Comparison of ENCODE assay signal across 8 mouse cellular contexts in genomic region chr13:64100186-64100585, GRCm38 (mm10). TPM values are rescaled to one million over a fixed set of nuclear protein-coding genes. Genes with fewer than 3 reads are reported as not detected.
A peak's percentile ranks its signal among the peaks of the same experiment; 100 is the strongest.
DNase-seq lines count a peak whose midpoint lies in the region; ATAC-seq lines count a peak whose summit lies in the region.

No protein-coding gene starts in this region.

- no peaks in the 10 kb centered on the region for H3K36me3 ChIP-seq in limb, embryonic 11.5 days (ENCODE audit: control insufficient read depth, insufficient read depth, low read length)
- no peaks in the 10 kb centered on the region for H3K36me3 ChIP-seq in limb, embryonic 10.5 days
- no peaks in the 10 kb centered on the region for H3K36me3 ChIP-seq in neural tube, embryonic 14.5 days (ENCODE audit: control insufficient read depth, insufficient read depth, low read length)

- intact Hi-C loops in left cerebral cortex, postnatal 25 days (cut with DNase I), result loop anchor here (10.0 kb wide), 1 partner anchor 205 kb away; no protein-coding TSS in a partner anchor

- no peak overlapping the region for H3K4me3 ChIP-seq in limb, embryonic 11.5 days (ENCODE audit: low read depth, low read length)
- H3K4me3 ChIP-seq in limb, embryonic 10.5 days, result no peak overlapping the region
- H3K4me3 ChIP-seq in neural tube, embryonic 14.5 days (ENCODE audit: low read depth, low read length), result no peak overlapping the region

- H3K4me1 ChIP-seq in limb, embryonic 11.5 days (ENCODE audit: control insufficient read depth, insufficient read depth, low read length), result no peaks in the 10 kb centered on the region
- H3K4me1 ChIP-seq in limb, embryonic 10.5 days, result no peaks in the 10 kb centered on the region
- no peaks in the 10 kb centered on the region for H3K4me1 ChIP-seq in neural tube, embryonic 14.5 days (ENCODE audit: control insufficient read depth, insufficient read depth, low read length)

- ATAC-seq in limb, embryonic 11.5 days (ENCODE audit: insufficient number of reproducible peaks, low FRiP score, low TSS enrichment, low read depth), result no peak
- peak; percentile 41; the same call in 1 of the 2 replicates for ATAC-seq in neural tube, embryonic 14.5 days (ENCODE audit: low read depth)

- no peak overlapping the region for H3K4me2 ChIP-seq in limb, embryonic 11.5 days (ENCODE audit: low read depth, severe bottlenecking)
- no peak overlapping the region for H3K4me2 ChIP-seq in neural tube, embryonic 14.5 days (ENCODE audit: low read depth, low read length)

- H3K9ac ChIP-seq in limb, embryonic 11.5 days (ENCODE audit: low read length), result no peak overlapping the region
- no peak overlapping the region for H3K9ac ChIP-seq in neural tube, embryonic 14.5 days (replicated peaks; ENCODE audit: low read depth, low read length)

- H3K27ac ChIP-seq in limb, embryonic 11.5 days (replicated peaks; ENCODE audit: low read depth, low read length), result no peak overlapping the region
- no peak overlapping the region for H3K27ac ChIP-seq in limb, embryonic 10.5 days
- H3K27ac ChIP-seq in neural tube, embryonic 14.5 days (ENCODE audit: low read depth, low read length), result no peak overlapping the region

- no peaks in the 10 kb centered on the region for H3K27me3 ChIP-seq in limb, embryonic 11.5 days (ENCODE audit: control insufficient read depth, insufficient read depth, low read length)
- no peaks in the 10 kb centered on the region for H3K27me3 ChIP-seq in limb, embryonic 10.5 days (ENCODE audit: low read depth, poor library complexity, severe bottlenecking)
- H3K27me3 ChIP-seq in neural tube, embryonic 14.5 days (ENCODE audit: control insufficient read depth, insufficient read depth, low read length), result no peaks in the 10 kb centered on the region

- 63% methylated on average over 3 of the region's 3 CpGs for WGBS in limb, embryonic 11.5 days
- 69% methylated on average over 3 of the region's 3 CpGs for WGBS in limb, embryonic 10.5 days
- WGBS in neural tube, embryonic 14.5 days, result 71% methylated on average over 3 of the region's 3 CpGs

- DNase-seq in adrenal gland, adult (ENCODE audit: inconsistent age in 2 of 2, low spot score in 1 of 2), result peak; percentile 59 to 85
- DNase-seq in adrenal gland, postnatal 4 days (ENCODE audit: low spot score in 2 of 2), result no peak
- peak; percentile 48 for DNase-seq in limb, embryonic 11.5 days (ENCODE audit: low spot score)
- DNase-seq in limb, embryonic 10.5 days (ENCODE audit: low spot score), result no peak
- peak; percentile 53 for DNase-seq in adrenal gland, postnatal 14 days
- DNase-seq in heart, postnatal 4 days, result peak; percentile 52
- DNase-seq in left cerebral cortex, postnatal 25 days (ENCODE audit: low spot score in 2 of 2), result peak; percentile 10 to 31

- no peaks in the 10 kb centered on the region for H3K9me3 ChIP-seq in limb, embryonic 11.5 days (ENCODE audit: control insufficient read depth, low read length)
- H3K9me3 ChIP-seq in limb, embryonic 10.5 days (replicated peaks), result no peaks in the 10 kb centered on the region
- no peaks in the 10 kb centered on the region for H3K9me3 ChIP-seq in neural tube, embryonic 14.5 days (ENCODE audit: control insufficient read depth, low read length)

RNA-seq across cellular contexts. Expression of gene Hsd17b3, which starts 11.2 kb away (rescaled TPM):
- not detected for total RNA-seq in adrenal gland, postnatal 4 days (2021)
- polyA plus RNA-seq in limb, embryonic 11.5 days (2014; fragmentation: Nextera tagmentation; extraction: Ambion mirVana), result not detected in 2 replicates
- not detected in 2 replicates for polyA plus RNA-seq in limb, embryonic 10.5 days (2016; fragmentation: Nextera tagmentation; extraction: Ambion mirVana)
- 0.68 TPM in 1 of 2 replicates, not detected in the other for total RNA-seq in adrenal gland, postnatal 14 days (2021)
- not detected for total RNA-seq in heart, postnatal 4 days (2021)
- total RNA-seq in left cerebral cortex, postnatal 25 days (2021), result not detected
- not detected in 2 replicates for polyA plus RNA-seq in neural tube, embryonic 14.5 days (2014; fragmentation: Nextera tagmentation; extraction: Ambion mirVana)

RNA-seq across cellular contexts. Expression of gene Slc35d2, which starts 29.0 kb away (rescaled TPM):
- 10 to 100 TPM in 1 of 2 experiments, 1 to 10 TPM in 1; 7.8 to 11.7 TPM for total RNA-seq in adrenal gland, postnatal 4 days (2021)
- 3.3 and 4.5 TPM in 2 replicates for polyA plus RNA-seq in limb, embryonic 11.5 days (2014; fragmentation: Nextera tagmentation; extraction: Ambion mirVana)
- 3.0 TPM in 2 replicates for polyA plus RNA-seq in limb, embryonic 10.5 days (2016; fragmentation: Nextera tagmentation; extraction: Ambion mirVana)
- 8.6 and 9.2 TPM in 2 replicates for total RNA-seq in adrenal gland, postnatal 14 days (2021)
- 1 to 10 TPM; 3.2 to 3.3 TPM for total RNA-seq in heart, postnatal 4 days (2021)
- under 1 TPM; 0.34 to 0.78 TPM for total RNA-seq in left cerebral cortex, postnatal 25 days (2021)
- polyA plus RNA-seq in neural tube, embryonic 14.5 days (2014; fragmentation: Nextera tagmentation; extraction: Ambion mirVana), result 0.92 and 1.6 TPM in 2 replicates

RNA-seq across cellular contexts. Expression of gene Zfp367, which starts 52.8 kb away (rescaled TPM):
- 10 to 100 TPM; 25.2 to 26.6 TPM for total RNA-seq in adrenal gland, postnatal 4 days (2021)
- 15.1 and 15.3 TPM in 2 replicates for polyA plus RNA-seq in limb, embryonic 11.5 days (2014; fragmentation: Nextera tagmentation; extraction: Ambion mirVana)
- 11.2 and 12.6 TPM in 2 replicates for polyA plus RNA-seq in limb, embryonic 10.5 days (2016; fragmentation: Nextera tagmentation; extraction: Ambion mirVana)
- total RNA-seq in adrenal gland, postnatal 14 days (2021), result 28.8 and 30.8 TPM in 2 replicates
- total RNA-seq in heart, postnatal 4 days (2021), result 10 to 100 TPM; 46.8 to 50.8 TPM
- 10 to 100 TPM; 21.0 to 25.3 TPM for total RNA-seq in left cerebral cortex, postnatal 25 days (2021)
- polyA plus RNA-seq in neural tube, embryonic 14.5 days (2014; fragmentation: Nextera tagmentation; extraction: Ambion mirVana), result 3.8 and 4.5 TPM in 2 replicates

Comparison
In these comparisons a context has a peak if more than half of its experiments do, and no peak if none do; other contexts are left out.
1. DNase-seq: peak in adrenal gland, adult (2 of 2), limb, embryonic 11.5 days (single experiment), adrenal gland, postnatal 14 days (single experiment), heart, postnatal 4 days (single experiment) and left cerebral cortex, postnatal 25 days (2 of 2); none in adrenal gland, postnatal 4 days (0 of 2) and limb, embryonic 10.5 days (single experiment).